Mouse (Mus musculus): ENCODE results near the gene Tmem214. TPM values are rescaled to one million over a fixed set of nuclear protein-coding genes. Genes with fewer than 3 reads are reported as not detected.

The Tmem214 gene
- polyA plus RNA-seq, 1 experiment from 2014 or later, result 48.6 TPM

GRCm38 (mm10) chr5:30920621-30921020, 52.8 kb downstream of the Tmem214 start:
- 0 out of 4 replicates have a peak overlapping the region, but pooled peaks of 1 of the 2 experiments have one; percentile 80 for H3K27ac ChIP-seq (replicated peaks in 1 of 2; ENCODE audit: control insufficient read depth in 1 of 2, insufficient read depth in 1 of 2, low read depth in 2 of 2, low read length in 2 of 2)
- no peak overlapping the region; a peak in 1 of 4 replicates for H3K4me3 ChIP-seq (ENCODE audit: control insufficient read depth in 1 of 2, insufficient read depth in 1 of 2, low read depth in 1 of 2, low read length in 2 of 2)
- H3K4me2 ChIP-seq (ENCODE audit: low read length), result peak overlapping the region; percentile 89; the same call in 1 of the 2 replicates
- peaks cover 44% of the 10 kb centered on the region for H3K36me3 ChIP-seq (ENCODE audit: control insufficient read depth, insufficient read depth, low read length)
- no peak overlapping the region for H3K9ac ChIP-seq (ENCODE audit: low read length)
- ATAC-seq (ENCODE audit: insufficient number of reproducible peaks, insufficient read depth, low FRiP score, low read depth), result no peak
- 70% methylated on average over 19 of the region's 19 CpGs for WGBS
- no peaks in the 10 kb centered on the region for H3K27me3 ChIP-seq (ENCODE audit: control insufficient read depth, insufficient read depth, low read length)
- peaks cover 18 to 37% of the 10 kb centered on the region in 2 experiments for H3K4me1 ChIP-seq (ENCODE audit: control insufficient read depth in 2 of 2, insufficient read depth in 2 of 2, low read length in 2 of 2)
- no peaks in the 10 kb centered on the region for H3K9me3 ChIP-seq (ENCODE audit: control insufficient read depth, low read length)

- no peaks in the 10 kb centered on the region for H3K27me3 ChIP-seq (ENCODE audit: control insufficient read depth, insufficient read depth, low read length)
- H3K9me3 ChIP-seq (ENCODE audit: control insufficient read depth, low read length), result no peaks in the 10 kb centered on the region
- peak within 1 kb of the TSS; percentile 75 to 80 for H3K27ac ChIP-seq (replicated peaks in 1 of 2; ENCODE audit: control insufficient read depth in 1 of 2, insufficient read depth in 1 of 2, low read depth in 2 of 2, low read length in 2 of 2)
- H3K4me3 ChIP-seq (ENCODE audit: control insufficient read depth in 1 of 2, insufficient read depth in 1 of 2, low read depth in 1 of 2, low read length in 2 of 2), result peak within 1 kb of the TSS; percentile 57 to 66
- peak within 1 kb of the TSS; percentile 76 for H3K9ac ChIP-seq (ENCODE audit: low read length)
- H3K4me2 ChIP-seq (ENCODE audit: low read length), result peak within 1 kb of the TSS; percentile 89
- peaks cover 44% of the 10 kb centered on the region for H3K36me3 ChIP-seq (ENCODE audit: control insufficient read depth, insufficient read depth, low read length)
- ATAC-seq (ENCODE audit: insufficient number of reproducible peaks, insufficient read depth, low FRiP score, low read depth), result peak; percentile 75
- 2% methylated on average over 37 of the region's 40 CpGs for WGBS
- H3K4me1 ChIP-seq (ENCODE audit: control insufficient read depth in 2 of 2, insufficient read depth in 2 of 2, low read length in 2 of 2), result peaks cover 11 to 33% of the 10 kb centered on the region in 2 experiments
Observed at GRCm38 (mm10) chr5:30921256-30922033, 53.6 kb downstream of the Tmem214 start, which contains the start of gene Khk. Gene Khk (plus strand): TSS chr5:30921431.

GRCm38 (mm10) chr5:30922581-30923041, 54.8 kb downstream of the Tmem214 start:
- H3K4me3 ChIP-seq (ENCODE audit: control insufficient read depth in 1 of 2, insufficient read depth in 1 of 2, low read depth in 1 of 2, low read length in 2 of 2), result no peak overlapping the region
- H3K9ac ChIP-seq (ENCODE audit: low read length), result peak overlapping the region; percentile 76
- H3K27ac ChIP-seq (replicated peaks in 1 of 2; ENCODE audit: control insufficient read depth in 1 of 2, insufficient read depth in 1 of 2, low read depth in 2 of 2, low read length in 2 of 2), result no peak overlapping the region
- H3K9me3 ChIP-seq (ENCODE audit: control insufficient read depth, low read length), result no peaks in the 10 kb centered on the region
- no peaks in the 10 kb centered on the region for H3K27me3 ChIP-seq (ENCODE audit: control insufficient read depth, insufficient read depth, low read length)
- no peak for ATAC-seq (ENCODE audit: insufficient number of reproducible peaks, insufficient read depth, low FRiP score, low read depth)
- peak overlapping the region; percentile 89 for H3K4me2 ChIP-seq (ENCODE audit: low read length)
- peaks cover 11 to 26% of the 10 kb centered on the region in 2 experiments for H3K4me1 ChIP-seq (ENCODE audit: control insufficient read depth in 2 of 2, insufficient read depth in 2 of 2, low read length in 2 of 2)
- peaks cover 35% of the 10 kb centered on the region for H3K36me3 ChIP-seq (ENCODE audit: control insufficient read depth, insufficient read depth, low read length)
- 36% methylated on average over 10 of the region's 10 CpGs for WGBS

- Histone ChIP-seq H3K9me3 (ENCODE audit: control insufficient read depth, low read length) (no peaks in the 10 kb centered on the region), H3K36me3 (ENCODE audit: control insufficient read depth, insufficient read depth, low read length) (peaks cover 30% of the 10 kb centered on the region), H3K9ac (ENCODE audit: low read length) (no peak overlapping the region), H3K4me1 (ENCODE audit: control insufficient read depth in 2 of 2, insufficient read depth in 2 of 2, low read length in 2 of 2) (peaks cover 11 to 26% of the 10 kb centered on the region in 2 experiments), H3K4me2 (ENCODE audit: low read length) (peak overlapping the region; percentile 89; the same call in 1 of the 2 replicates), H3K4me3 (ENCODE audit: control insufficient read depth in 1 of 2, insufficient read depth in 1 of 2, low read depth in 1 of 2, low read length in 2 of 2) (no peak overlapping the region), H3K27me3 (ENCODE audit: control insufficient read depth, insufficient read depth, low read length) (no peaks in the 10 kb centered on the region), H3K27ac (replicated peaks in 1 of 2; ENCODE audit: control insufficient read depth in 1 of 2, insufficient read depth in 1 of 2, low read depth in 2 of 2, low read length in 2 of 2) (no peak overlapping the region)
- ATAC-seq (ENCODE audit: insufficient number of reproducible peaks, insufficient read depth, low FRiP score, low read depth), result no peak
- WGBS, result 78% methylated on average over 6 of the region's 6 CpGs
Observed at GRCm38 (mm10) chr5:30923119-30923518, 55.3 kb downstream of the Tmem214 start.

DNA sequence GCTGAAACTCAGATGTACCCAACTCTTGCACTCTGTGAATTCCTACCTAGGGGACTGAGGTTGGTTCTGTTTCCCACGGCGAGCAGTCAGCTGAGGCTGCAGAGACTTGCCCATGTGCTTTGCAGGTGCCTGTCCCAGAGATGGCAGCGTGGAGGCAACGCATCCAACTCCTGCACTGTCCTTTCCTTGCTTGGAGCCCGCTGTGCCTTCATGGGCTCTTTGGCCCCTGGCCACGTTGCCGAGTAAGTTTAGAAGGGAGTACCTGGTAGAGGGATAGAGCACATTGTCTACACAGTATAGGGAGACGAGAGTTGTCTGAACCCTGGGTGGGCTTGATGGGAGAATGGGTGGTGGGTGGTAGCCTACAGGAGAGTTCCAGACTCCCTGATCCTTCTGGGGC, 56.8 kb downstream of the Tmem214 start:
- no peaks in the 10 kb centered on the region for H3K27me3 ChIP-seq (ENCODE audit: control insufficient read depth, insufficient read depth, low read length)
- 68% methylated on average over 8 of the region's 8 CpGs for WGBS
- peaks cover 11 to 26% of the 10 kb centered on the region in 2 experiments for H3K4me1 ChIP-seq (ENCODE audit: control insufficient read depth in 2 of 2, insufficient read depth in 2 of 2, low read length in 2 of 2)
- H3K4me2 ChIP-seq (ENCODE audit: low read length), result no peak overlapping the region
- H3K36me3 ChIP-seq (ENCODE audit: control insufficient read depth, insufficient read depth, low read length), result peaks cover 15% of the 10 kb centered on the region
- no peaks in the 10 kb centered on the region for H3K9me3 ChIP-seq (ENCODE audit: control insufficient read depth, low read length)
- H3K27ac ChIP-seq (replicated peaks in 1 of 2; ENCODE audit: control insufficient read depth in 1 of 2, insufficient read depth in 1 of 2, low read depth in 2 of 2, low read length in 2 of 2), result no peak overlapping the region
- no peak for ATAC-seq (ENCODE audit: insufficient number of reproducible peaks, insufficient read depth, low FRiP score, low read depth)
- no peak overlapping the region for H3K9ac ChIP-seq (ENCODE audit: low read length)
- H3K4me3 ChIP-seq (ENCODE audit: control insufficient read depth in 1 of 2, insufficient read depth in 1 of 2, low read depth in 1 of 2, low read length in 2 of 2), result no peak overlapping the region

GRCm38 (mm10) chr5:30925217-30925616, 57.4 kb downstream of the Tmem214 start:
- 89% methylated on average over 5 of the region's 5 CpGs for WGBS
- Histone ChIP-seq H3K4me3 (ENCODE audit: control insufficient read depth in 1 of 2, insufficient read depth in 1 of 2, low read depth in 1 of 2, low read length in 2 of 2) (no peak overlapping the region), H3K9me3 (ENCODE audit: control insufficient read depth, low read length) (no peaks in the 10 kb centered on the region), H3K36me3 (ENCODE audit: control insufficient read depth, insufficient read depth, low read length) (peaks cover 9% of the 10 kb centered on the region), H3K27me3 (ENCODE audit: control insufficient read depth, insufficient read depth, low read length) (no peaks in the 10 kb centered on the region), H3K4me1 (ENCODE audit: control insufficient read depth in 2 of 2, insufficient read depth in 2 of 2, low read length in 2 of 2) (peaks cover 11 to 26% of the 10 kb centered on the region in 2 experiments), H3K9ac (ENCODE audit: low read length) (no peak overlapping the region), H3K4me2 (ENCODE audit: low read length) (no peak overlapping the region), H3K27ac (replicated peaks in 1 of 2; ENCODE audit: control insufficient read depth in 1 of 2, insufficient read depth in 1 of 2, low read depth in 2 of 2, low read length in 2 of 2) (no peak overlapping the region)
- ATAC-seq (ENCODE audit: insufficient number of reproducible peaks, insufficient read depth, low FRiP score, low read depth), result no peak

GRCm38 (mm10) chr5:30926073-30926472, 58.3 kb downstream of the Tmem214 start:
- Histone ChIP-seq H3K4me2 (ENCODE audit: low read length) (no peak overlapping the region), H3K4me3 (ENCODE audit: control insufficient read depth in 1 of 2, insufficient read depth in 1 of 2, low read depth in 1 of 2, low read length in 2 of 2) (no peak overlapping the region), H3K9me3 (ENCODE audit: control insufficient read depth, low read length) (no peaks in the 10 kb centered on the region), H3K36me3 (ENCODE audit: control insufficient read depth, insufficient read depth, low read length) (peaks cover under 1% of the 10 kb centered on the region), H3K4me1 (ENCODE audit: control insufficient read depth in 2 of 2, insufficient read depth in 2 of 2, low read length in 2 of 2) (peaks cover 14 to 18% of the 10 kb centered on the region in 2 experiments), H3K27me3 (ENCODE audit: control insufficient read depth, insufficient read depth, low read length) (no peaks in the 10 kb centered on the region), H3K9ac (ENCODE audit: low read length) (no peak overlapping the region), H3K27ac (replicated peaks in 1 of 2; ENCODE audit: control insufficient read depth in 1 of 2, insufficient read depth in 1 of 2, low read depth in 2 of 2, low read length in 2 of 2) (no peak overlapping the region)
- 68% methylated on average over 2 of the region's 2 CpGs for WGBS
- no peak for ATAC-seq (ENCODE audit: insufficient number of reproducible peaks, insufficient read depth, low FRiP score, low read depth)
